Mouse (Mus musculus): ENCODE data around the gene Zfp82. TPM values are rescaled to one million over a fixed set of nuclear protein-coding genes. Genes with fewer than 3 reads are reported as not detected.

Zfp82 gene
- polyA plus RNA-seq, 1 experiment, result not detected

- H3K9me3 ChIP-seq (ENCODE audit: control insufficient read depth, low read length), result no peaks in the 10 kb centered on the region
Measured at GRCm38 (mm10) chr7:30093918-30094415, 21.3 kb upstream of the Zfp82 start.

GRCm38 (mm10) chr7:30092666-30093065, 20.0 kb upstream of the Zfp82 start:
- Histone ChIP-seq H3K9me3 (ENCODE audit: control insufficient read depth, low read length) (no peaks in the 10 kb centered on the region), H3K4me3 (replicated peaks) (no peak overlapping the region), H3K27me3 (ENCODE audit: control insufficient read depth) (no peaks in the 10 kb centered on the region), H3K36me3 (ENCODE audit: control insufficient read depth) (no peaks in the 10 kb centered on the region), H3K4me1 (ENCODE audit: control insufficient read depth) (peaks cover 59% of the 10 kb centered on the region)
- TF ChIP-seq GATA1 (IDR thresholded peaks at IDR 0.05; ENCODE audit: low read length) (no peak), TAL1 (IDR thresholded peaks at IDR 0.05; ENCODE audit: low read length) (no peak)

More at GRCm38 (mm10) chr7:30093918-30094415, 21.3 kb upstream of the Zfp82 start:
- Histone ChIP-seq H3K4me3 (replicated peaks) (peak overlapping the region; percentile 75), H3K27me3 (ENCODE audit: control insufficient read depth) (no peaks in the 10 kb centered on the region), H3K4me1 (ENCODE audit: control insufficient read depth) (peaks cover 59% of the 10 kb centered on the region), H3K36me3 (ENCODE audit: control insufficient read depth) (no peaks in the 10 kb centered on the region; the same call in 1 of the 2 replicates)
- TF ChIP-seq TAL1 (IDR thresholded peaks at IDR 0.05; ENCODE audit: low read length), result no peak
- no peak for TF ChIP-seq GATA1 (IDR thresholded peaks at IDR 0.05; ENCODE audit: low read length)

- Histone ChIP-seq H3K9me3 (ENCODE audit: control insufficient read depth, low read length) (no peaks in the 10 kb centered on the region), H3K36me3 (ENCODE audit: control insufficient read depth) (no peaks in the 10 kb centered on the region; the same call in 1 of the 2 replicates), H3K4me1 (ENCODE audit: control insufficient read depth) (peaks cover 50% of the 10 kb centered on the region), H3K4me3 (replicated peaks) (peak overlapping the region; percentile 75), H3K27me3 (ENCODE audit: control insufficient read depth) (no peaks in the 10 kb centered on the region)
- no peak for TF ChIP-seq TAL1 (IDR thresholded peaks at IDR 0.05; ENCODE audit: low read length)
- TF ChIP-seq GATA1 (IDR thresholded peaks at IDR 0.05; ENCODE audit: low read length), result no peak
Measured at GRCm38 (mm10) chr7:30090970-30091585, 18.4 kb upstream of the Zfp82 start.

GRCm38 (mm10) chr7:30090092-30090969, 17.6 kb upstream of the Zfp82 start, which contains the start of the genes Gm26920 and Zfp566:
TSS of gene Gm26920 (minus strand) at chr7:30090410.
TSS of gene Zfp566 (minus strand) at chr7:30090527.
- peaks cover 44% of the 10 kb centered on the region for H3K4me1 ChIP-seq (ENCODE audit: control insufficient read depth)
- no peak for TF ChIP-seq TAL1 (IDR thresholded peaks at IDR 0.05; ENCODE audit: low read length)
- no peak for TF ChIP-seq GATA1 (IDR thresholded peaks at IDR 0.05; ENCODE audit: low read length)
- peaks cover 5% of the 10 kb centered on the region for H3K36me3 ChIP-seq (ENCODE audit: control insufficient read depth)
- no peaks in the 10 kb centered on the region for H3K9me3 ChIP-seq (ENCODE audit: control insufficient read depth, low read length)
- no peaks in the 10 kb centered on the region for H3K27me3 ChIP-seq (ENCODE audit: control insufficient read depth)
- peak within 1 kb of the TSS; percentile 75 for H3K4me3 ChIP-seq (replicated peaks)

GRCm38 (mm10) chr7:30089405-30089804, 16.7 kb upstream of the Zfp82 start:
- no peaks in the 10 kb centered on the region for H3K27me3 ChIP-seq (ENCODE audit: control insufficient read depth)
- peak overlapping the region; percentile 75 for H3K4me3 ChIP-seq (replicated peaks)

GRCm38 (mm10) chr7:30086524-30086923, 13.8 kb upstream of the Zfp82 start:
- Histone ChIP-seq H3K27me3 (ENCODE audit: control insufficient read depth) (no peaks in the 10 kb centered on the region), H3K4me3 (replicated peaks) (no peak overlapping the region), H3K9me3 (ENCODE audit: control insufficient read depth, low read length) (no peaks in the 10 kb centered on the region), H3K4me1 (ENCODE audit: control insufficient read depth) (peaks cover 26% of the 10 kb centered on the region), H3K36me3 (ENCODE audit: control insufficient read depth) (peaks cover 7% of the 10 kb centered on the region)
- no peak for TF ChIP-seq GATA1 (IDR thresholded peaks at IDR 0.05; ENCODE audit: low read length)
- no peak for TF ChIP-seq TAL1 (IDR thresholded peaks at IDR 0.05; ENCODE audit: low read length)

More at GRCm38 (mm10) chr7:30089405-30089804, 16.7 kb upstream of the Zfp82 start:
- H3K4me1 ChIP-seq (ENCODE audit: control insufficient read depth), result peaks cover 37% of the 10 kb centered on the region
- TF ChIP-seq TAL1 (IDR thresholded peaks at IDR 0.05; ENCODE audit: low read length) (no peak), GATA1 (IDR thresholded peaks at IDR 0.05; ENCODE audit: low read length) (no peak)
- H3K9me3 ChIP-seq (ENCODE audit: control insufficient read depth, low read length), result no peaks in the 10 kb centered on the region
- peaks cover 7% of the 10 kb centered on the region for H3K36me3 ChIP-seq (ENCODE audit: control insufficient read depth)

- peaks cover 15% of the 10 kb centered on the region for H3K36me3 ChIP-seq (ENCODE audit: control insufficient read depth)
- no peaks in the 10 kb centered on the region for H3K9me3 ChIP-seq (ENCODE audit: control insufficient read depth, low read length)
- no peaks in the 10 kb centered on the region for H3K4me1 ChIP-seq (ENCODE audit: control insufficient read depth)
- H3K4me3 ChIP-seq (replicated peaks), result no peak overlapping the region
- TF ChIP-seq GATA1 (IDR thresholded peaks at IDR 0.05; ENCODE audit: low read length) (no peak), TAL1 (IDR thresholded peaks at IDR 0.05; ENCODE audit: low read length) (no peak)
- H3K27me3 ChIP-seq (ENCODE audit: control insufficient read depth), result no peaks in the 10 kb centered on the region
Measured at GRCm38 (mm10) chr7:30064622-30065021, 8.1 kb downstream of the Zfp82 start.

GRCm38 (mm10) chr7:30062478-30062877, 10.2 kb downstream of the Zfp82 start:
- TF ChIP-seq GATA1 (IDR thresholded peaks at IDR 0.05; ENCODE audit: low read length) (no peak), TAL1 (IDR thresholded peaks at IDR 0.05; ENCODE audit: low read length) (no peak)
- no peaks in the 10 kb centered on the region for H3K9me3 ChIP-seq (ENCODE audit: control insufficient read depth, low read length)
- no peak overlapping the region for H3K4me3 ChIP-seq (replicated peaks)
- no peaks in the 10 kb centered on the region for H3K27me3 ChIP-seq (ENCODE audit: control insufficient read depth)
- H3K36me3 ChIP-seq (ENCODE audit: control insufficient read depth), result peaks cover 15% of the 10 kb centered on the region
- no peaks in the 10 kb centered on the region for H3K4me1 ChIP-seq (ENCODE audit: control insufficient read depth)

GRCm38 (mm10) chr7:30060341-30060740, 12.4 kb downstream of the Zfp82 start:
- no peaks in the 10 kb centered on the region for H3K27me3 ChIP-seq (ENCODE audit: control insufficient read depth)
- no peak overlapping the region for H3K4me3 ChIP-seq (replicated peaks)
- H3K4me1 ChIP-seq (ENCODE audit: control insufficient read depth), result no peaks in the 10 kb centered on the region
- TF ChIP-seq GATA1 (IDR thresholded peaks at IDR 0.05; ENCODE audit: low read length) (no peak), TAL1 (IDR thresholded peaks at IDR 0.05; ENCODE audit: low read length) (no peak)
- peaks cover 24% of the 10 kb centered on the region for H3K36me3 ChIP-seq (ENCODE audit: control insufficient read depth)
- H3K9me3 ChIP-seq (ENCODE audit: control insufficient read depth, low read length), result no peaks in the 10 kb centered on the region

Measured in erythroblast, embryonic 14.5 days (primary cell).